ENCODE assay signal across 9 mouse cellular contexts in the genomic region with DNA sequence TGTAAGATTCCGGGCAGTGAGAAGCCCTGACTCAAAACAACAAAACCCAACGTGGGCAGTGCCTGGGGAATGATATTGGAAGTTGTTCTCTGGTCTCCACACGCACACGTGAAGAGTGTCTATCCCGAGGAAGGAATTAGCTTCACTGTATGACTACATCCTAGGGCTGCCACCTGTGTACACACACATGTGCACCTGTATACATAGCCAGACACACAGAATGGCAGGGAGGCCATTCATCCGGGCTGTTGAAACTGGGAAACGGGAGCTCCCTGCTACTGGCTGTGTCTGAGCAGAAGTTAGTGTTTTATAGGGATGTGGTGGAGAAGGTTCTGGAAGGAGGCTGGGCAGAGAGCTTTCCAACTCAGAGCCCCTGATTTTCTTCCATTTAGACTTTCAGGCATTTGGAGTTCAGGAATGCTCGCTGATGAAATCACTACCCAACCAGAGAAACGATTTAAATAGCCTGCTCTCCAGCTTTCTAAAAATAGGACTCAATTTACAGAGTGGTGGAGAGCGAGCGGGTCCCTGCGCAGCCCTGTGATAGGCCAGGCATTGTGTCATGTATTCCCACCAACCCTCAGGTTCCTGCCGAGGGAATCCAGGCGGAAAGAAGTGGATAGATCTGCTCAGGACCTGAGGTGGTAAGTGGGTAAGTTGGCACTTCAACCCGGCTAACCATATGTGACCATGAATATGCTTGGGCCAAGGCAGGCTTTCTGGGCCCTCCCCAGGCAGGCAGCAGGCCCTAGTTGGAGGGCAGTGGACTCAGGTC. TPM values are rescaled to one million over a fixed set of nuclear protein-coding genes. Genes with fewer than 3 reads are reported as not detected.
DNase-seq lines count a peak whose midpoint lies in the region; ATAC-seq and TF ChIP-seq lines count a peak whose summit lies in the region.
"Had no signal": no experiment of that assay in that cellular context is flagged by ENCODE, and none has a peak within 500 bp of the region (broad histone marks: within the 10 kb centered on the region; RNA-seq: fewer than 3 reads in every experiment).

No protein-coding gene starts in this region.

- peak; percentile 79 for ATAC-seq in lung, embryonic 14.5 days (ENCODE audit: insufficient read depth)
- peak; percentile 61; the same call in 1 of the 2 replicates for ATAC-seq in kidney, embryonic 14.5 days (ENCODE audit: low FRiP score, low TSS enrichment)

- TF ChIP-seq CTCF in lung, embryonic 14.5 days (IDR thresholded peaks at IDR 0.05; ENCODE audit: low read depth): no peak
- TF ChIP-seq CTCF in lung, adult 2 months (IDR thresholded peaks at IDR 0.05; ENCODE audit: insufficient read depth, low read length): no peak

- H3K4me1 ChIP-seq in lung, embryonic 14.5 days (ENCODE audit: insufficient read depth): no peaks in the 10 kb centered on the region
- H3K4me1 ChIP-seq in lung, adult 2 months (ENCODE audit: control insufficient read depth, insufficient read depth, low read length): no peaks in the 10 kb centered on the region
- 0 out of 2 replicates have a peak, but pooled peaks cover 4% of the 10 kb centered on the region for H3K4me1 ChIP-seq in kidney, embryonic 14.5 days (ENCODE audit: control insufficient read depth, insufficient read depth, low read length)

- no peak overlapping the region for H3K4me2 ChIP-seq in lung, embryonic 14.5 days
- H3K4me2 ChIP-seq in kidney, embryonic 14.5 days (replicated peaks; ENCODE audit: low read depth, low read length): no peak overlapping the region

- no peak overlapping the region for H3K4me3 ChIP-seq in lung, embryonic 14.5 days (ENCODE audit: low read depth, low read length)
- H3K4me3 ChIP-seq in lung, adult 2 months (replicated peaks; ENCODE audit: extremely low read depth, low read depth, low read length): no peak overlapping the region
- no peak overlapping the region for H3K4me3 ChIP-seq in kidney, embryonic 14.5 days (ENCODE audit: low read length)

- no peaks in the 10 kb centered on the region for H3K36me3 ChIP-seq in lung, embryonic 14.5 days (ENCODE audit: insufficient read depth)
- H3K36me3 ChIP-seq in kidney, embryonic 14.5 days (ENCODE audit: control insufficient read depth, insufficient read depth, low read length): no peaks in the 10 kb centered on the region

- peak overlapping the region; percentile 84 for H3K27ac ChIP-seq in lung, embryonic 14.5 days (ENCODE audit: low read depth)
- H3K27ac ChIP-seq in kidney, embryonic 14.5 days (ENCODE audit: low read depth, low read length): peak overlapping the region; percentile 67
- H3K27ac ChIP-seq: liver, embryonic 14.5 days had no signal

- no peaks in the 10 kb centered on the region for H3K27me3 ChIP-seq in lung, embryonic 14.5 days (ENCODE audit: insufficient read depth, low read length)
- H3K27me3 ChIP-seq in kidney, embryonic 14.5 days (ENCODE audit: control insufficient read depth, insufficient read depth, low read length): no peaks in the 10 kb centered on the region

- TF ChIP-seq POLR2A in lung, adult 2 months (IDR thresholded peaks at IDR 0.05; ENCODE audit: borderline replicate concordance, extremely low read depth, low read depth, low read length): no peak

- intact Hi-C loops in gastrocnemius, postnatal 14 days (cut with DNase I; ENCODE audit: low total_unique reads): no loop called here

- WGBS in lung, embryonic 14.5 days: 50% methylated on average over 15 of the region's 15 CpGs
- 57% methylated on average over 15 of the region's 15 CpGs for whole genome bisulfite sequencing in lung, adult 2 months
- 71% methylated on average over 15 of the region's 15 CpGs for WGBS in kidney, embryonic 14.5 days

- peak; percentile 58 for DNase-seq in lung, embryonic 14.5 days
- DNase-seq in lung, adult 2 months: no peak
- DNase-seq in cerebellum, postnatal 25 days: peak; percentile 84
- peak; percentile 36 for DNase-seq in skeletal muscle tissue, adult 2 months (ENCODE audit: low read depth, low spot score)
- no peak for DNase-seq in gastrocnemius, postnatal 14 days
- no peak for DNase-seq in urinary bladder, postnatal 4 days (ENCODE audit: low spot score in 2 of 2)
- DNase-seq in embryo, embryonic 10.5 days (ENCODE audit: low spot score): no peak

- peaks cover 3% of the 10 kb centered on the region; the same call in 1 of the 2 replicates for H3K9me3 ChIP-seq in lung, embryonic 14.5 days (ENCODE audit: low read depth, low read length)
- H3K9me3 ChIP-seq in kidney, embryonic 14.5 days (ENCODE audit: control insufficient read depth, low read length): peaks cover 3% of the 10 kb centered on the region

- no peak overlapping the region for H3K9ac ChIP-seq in lung, embryonic 14.5 days
- H3K9ac ChIP-seq in kidney, embryonic 14.5 days (ENCODE audit: low read depth, low read length): no peak overlapping the region
- H3K9ac ChIP-seq: liver, embryonic 14.5 days had no signal

RNA-seq across cellular contexts. Expression of gene Meox1, which starts 52.0 kb away (rescaled TPM):
- 7.9 and 9.3 TPM in 2 replicates for polyA plus RNA-seq in lung, embryonic 14.5 days (2014; fragmentation: Nextera tagmentation; extraction: Ambion mirVana)
- polyA plus RNA-seq in lung, adult 2 months (2012; rRNA removed): 4.3 and 4.4 TPM in 2 replicates
- polyA plus RNA-seq in kidney, embryonic 14.5 days (2014; fragmentation: Nextera tagmentation; extraction: Ambion mirVana): 12.7 and 15.6 TPM in 2 replicates
- total RNA-seq in gastrocnemius, postnatal 14 days (2021): 10 to 100 TPM in 1 of 2 experiments, 1 to 10 TPM in 1; 8.6 to 10.8 TPM

RNA-seq across cellular contexts. Expression of gene Etv4, which starts 57.0 kb away (rescaled TPM):
- 14.6 and 14.8 TPM in 2 replicates for polyA plus RNA-seq in lung, embryonic 14.5 days (2014; fragmentation: Nextera tagmentation; extraction: Ambion mirVana)
- polyA plus RNA-seq in lung, adult 2 months (2012; rRNA removed): 0.60 and 0.95 TPM in 2 replicates
- 47.9 and 52.9 TPM in 2 replicates for polyA plus RNA-seq in kidney, embryonic 14.5 days (2014; fragmentation: Nextera tagmentation; extraction: Ambion mirVana)
- total RNA-seq in gastrocnemius, postnatal 14 days (2021): 1 to 10 TPM; 4.1 to 4.9 TPM

Comparison
In these comparisons a context has a peak if more than half of its experiments do, and no peak if none do; other contexts are left out.
1. DNase-seq: peak in lung, embryonic 14.5 days (single experiment), cerebellum, postnatal 25 days (2 of 2) and skeletal muscle tissue, adult 2 months (single experiment); none in lung, adult 2 months (single experiment), gastrocnemius, postnatal 14 days (single experiment), urinary bladder, postnatal 4 days (0 of 2) and embryo, embryonic 10.5 days (single experiment).